Comparison of ENCODE assay signal across 16 mouse cellular contexts in genomic region chr3:79744415-79744814, GRCm38 (mm10). TPM values are rescaled to one million over a fixed set of nuclear protein-coding genes. Genes with fewer than 3 reads are reported as not detected.
A peak's percentile ranks its signal among the peaks of the same experiment; 100 is the strongest.
DNase-seq lines count a peak whose midpoint lies in the region; ATAC-seq and TF ChIP-seq lines count a peak whose summit lies in the region.
"Had no signal": no experiment of that assay in that cellular context is flagged by ENCODE, and none has a peak within 500 bp of the region (broad histone marks: within the 10 kb centered on the region; RNA-seq: fewer than 3 reads in every experiment).

No protein-coding gene starts in this region.

- peak; percentile 16; the same call in 1 of the 2 replicates for TF ChIP-seq CTCF in forebrain, postnatal 0 days (IDR thresholded peaks at IDR 0.05; ENCODE audit: low read depth)

- intact Hi-C loops in heart, postnatal 36 days (cut with DNase I) = loop anchor here (1.0 to 10.0 kb wide), 2 partner anchors 60 to 71 kb away; no protein-coding TSS in a partner anchor

- H3K4me1 ChIP-seq in forebrain, postnatal 0 days (ENCODE audit: insufficient read depth) = no peaks in the 10 kb centered on the region
- no peaks in the 10 kb centered on the region for H3K4me1 ChIP-seq in forebrain, embryonic 10.5 days
- no peaks in the 10 kb centered on the region for H3K4me1 ChIP-seq in hindbrain, embryonic 13.5 days (replicated peaks)

- 93% methylated on average over 2 of the region's 2 CpGs for WGBS in forebrain, postnatal 0 days
- 95% methylated on average over 2 of the region's 2 CpGs for whole genome bisulfite sequencing in forebrain, embryonic 10.5 days
- WGBS in hindbrain, embryonic 13.5 days = 96% methylated on average over 2 of the region's 2 CpGs

- no peaks in the 10 kb centered on the region for H3K36me3 ChIP-seq in forebrain, postnatal 0 days (ENCODE audit: insufficient read depth)
- H3K36me3 ChIP-seq in forebrain, embryonic 10.5 days (replicated peaks) = no peaks in the 10 kb centered on the region
- no peaks in the 10 kb centered on the region for H3K36me3 ChIP-seq in hindbrain, embryonic 13.5 days

- H3K4me2 ChIP-seq in forebrain, postnatal 0 days (ENCODE audit: low read depth) = no peak overlapping the region
- H3K4me2 ChIP-seq in hindbrain, embryonic 13.5 days = no peak overlapping the region

- DNase-seq in forebrain, postnatal 0 days = no peak
- no peak for DNase-seq in forebrain, embryonic 10.5 days (ENCODE audit: extremely low spot score, low spot score)
- DNase-seq in kidney, postnatal 10 days = peak; percentile 11
- no peak for DNase-seq in kidney, postnatal 25 days
- DNase-seq in 416B (ENCODE audit: low read depth) = peak; percentile 10
- peak; percentile 10 to 18 for DNase-seq in heart, postnatal 36 days
- DNase-seq: cerebellum, postnatal 36 days; right cerebral cortex, postnatal 25 days had no signal

- H3K27ac ChIP-seq in forebrain, postnatal 0 days (ENCODE audit: low read depth, low read length) = no peak overlapping the region
- no peak overlapping the region for H3K27ac ChIP-seq in forebrain, embryonic 10.5 days
- no peak overlapping the region for H3K27ac ChIP-seq in hindbrain, embryonic 13.5 days
- H3K27ac ChIP-seq: macrophage had no signal

- no peak overlapping the region for H3K4me3 ChIP-seq in forebrain, postnatal 0 days (ENCODE audit: low read depth, low read length)
- H3K4me3 ChIP-seq in forebrain, embryonic 10.5 days = no peak overlapping the region
- H3K4me3 ChIP-seq in hindbrain, embryonic 13.5 days = no peak overlapping the region

- no peaks in the 10 kb centered on the region for H3K9me3 ChIP-seq in forebrain, postnatal 0 days (ENCODE audit: low read length)
- no peaks in the 10 kb centered on the region for H3K9me3 ChIP-seq in forebrain, embryonic 10.5 days
- no peaks in the 10 kb centered on the region for H3K9me3 ChIP-seq in hindbrain, embryonic 13.5 days

- no peak overlapping the region for H3K9ac ChIP-seq in forebrain, postnatal 0 days
- no peak overlapping the region for H3K9ac ChIP-seq in hindbrain, embryonic 13.5 days

- no peak for ATAC-seq in forebrain, postnatal 0 days
- ATAC-seq in hindbrain, embryonic 13.5 days (ENCODE audit: low FRiP score) = no peak
- no peak for ATAC-seq in erythroblast, adult 5-6 weeks (replicated peaks; ENCODE audit: low FRiP score, poor library complexity, severe bottlenecking)

- H3K27me3 ChIP-seq in forebrain, postnatal 0 days (ENCODE audit: insufficient read depth, low read length) = no peaks in the 10 kb centered on the region
- no peaks in the 10 kb centered on the region for H3K27me3 ChIP-seq in forebrain, embryonic 10.5 days (ENCODE audit: poor library complexity, severe bottlenecking)
- H3K27me3 ChIP-seq in hindbrain, embryonic 13.5 days = no peaks in the 10 kb centered on the region

RNA-seq across cellular contexts. Expression of gene Rxfp1, which starts 6.7 kb away (rescaled TPM):
- 1.8 and 3.5 TPM in 2 replicates for total RNA-seq in forebrain, postnatal 0 days (2014; rRNA removed)
- 0.44 and 0.58 TPM in 2 replicates for polyA plus RNA-seq in forebrain, postnatal 0 days (2015; fragmentation: Nextera tagmentation; extraction: Ambion mirVana)
- not detected in 2 replicates for polyA plus RNA-seq in forebrain, embryonic 10.5 days (2016; fragmentation: Nextera tagmentation; extraction: Ambion mirVana)
- 1 to 10 TPM; 1.4 to 2.1 TPM for total RNA-seq in heart, postnatal 36 days (2021)
- polyA plus RNA-seq in hindbrain, embryonic 13.5 days (2015; fragmentation: Nextera tagmentation; extraction: Ambion mirVana) = 0.04 TPM in 2 replicates
- total RNA-seq in erythroblast, adult 5-6 weeks (2015; ENCODE audit: low replicate concordance) = not detected in 2 replicates
- 0.28 TPM in 1 of 2 replicates, not detected in the other for total RNA-seq in erythroblast, adult 5-6 weeks (2017; ENCODE audit: low replicate concordance)
- total RNA-seq: granulocyte monocyte progenitor cell, adult 5-6 weeks; monocyte, adult 5-6 weeks; neutrophil, adult 5-6 weeks had no signal
- polyA plus RNA-seq: intestine, embryonic 14.5 days; macrophage; stomach, embryonic 14.5 days had no signal

Comparison
In these comparisons a context has a peak if more than half of its experiments do, and no peak if none do; other contexts are left out.
1. DNase-seq: peak in kidney, postnatal 10 days (single experiment), 416B (single experiment) and heart, postnatal 36 days (2 of 2); none in forebrain, postnatal 0 days (single experiment), forebrain, embryonic 10.5 days (single experiment) and kidney, postnatal 25 days (0 of 2).